Mouse (Mus musculus) kidney, postnatal 10 days (tissue): ENCODE measurements around the gene Gpr156.

Source experiments
- DNase-seq: peaks from one replicate; pipeline ENCODE4 v3.0.0; 2021; ENCODE audit warnings: mixed read lengths

Gpr156 gene

GRCm38 (mm10) chr16:37916138-37916817 lies at the start of gene Gpr156:
Gpr156 (plus strand) TSS chr16:37916496.
- peak; percentile 71 for DNase-seq

GRCm38 (mm10) chr16:37867791-37868505 lies 48.3 kb upstream of the Gpr156 start, which contains the start of gene Lrrc58:
Lrrc58 (plus strand) TSS chr16:37868389.
- peak; percentile 92 for DNase-seq

GRCm38 (mm10) chr16:37868506-37869469 lies 47.5 kb upstream of the Gpr156 start:
- DNase-seq = peak; percentile 71

GRCm38 (mm10) chr16:37869470-37870231 lies 46.6 kb upstream of the Gpr156 start:
- no peak for DNase-seq

- DNase-seq = peak; percentile 46
Measured at GRCm38 (mm10) chr16:37871112-37871715, 45.1 kb upstream of the Gpr156 start.

- no peak for DNase-seq
Measured at GRCm38 (mm10) chr16:37874501-37875235, 41.6 kb upstream of the Gpr156 start.

- DNase-seq = peak; percentile 2
Measured at GRCm38 (mm10) chr16:37877406-37877805, 38.9 kb upstream of the Gpr156 start.

GRCm38 (mm10) chr16:37878951-37879505 lies 37.3 kb upstream of the Gpr156 start:
- no peak for DNase-seq

- peak; percentile 1 for DNase-seq
Measured at GRCm38 (mm10) chr16:37879750-37880419, 36.4 kb upstream of the Gpr156 start.

GRCm38 (mm10) chr16:37881168-37881567 lies 35.1 kb upstream of the Gpr156 start:
- DNase-seq = no peak

- no peak for DNase-seq
Measured at GRCm38 (mm10) chr16:37888986-37889385, 27.3 kb upstream of the Gpr156 start.

- no peak for DNase-seq
Measured at GRCm38 (mm10) chr16:37892667-37893066, 23.6 kb upstream of the Gpr156 start.

GRCm38 (mm10) chr16:37893381-37893780 lies 22.9 kb upstream of the Gpr156 start:
- DNase-seq = no peak

- no peak for DNase-seq
Measured at GRCm38 (mm10) chr16:37893942-37894341, 22.4 kb upstream of the Gpr156 start.

GRCm38 (mm10) chr16:37898790-37899189 lies 17.5 kb upstream of the Gpr156 start:
- DNase-seq = no peak

GRCm38 (mm10) chr16:37899357-37899756 lies 16.9 kb upstream of the Gpr156 start:
- peak; percentile 50 for DNase-seq

GRCm38 (mm10) chr16:37901318-37901717 lies 15.0 kb upstream of the Gpr156 start:
- DNase-seq = peak; percentile 40

GRCm38 (mm10) chr16:37906456-37906855 lies 9.8 kb upstream of the Gpr156 start:
- DNase-seq = no peak

GRCm38 (mm10) chr16:37911086-37911485 lies 5.2 kb upstream of the Gpr156 start:
- DNase-seq = no peak

- DNase-seq = no peak
Measured at GRCm38 (mm10) chr16:37916818-37917201, 514 bp downstream of the Gpr156 start.
